Mouse (Mus musculus): ENCODE results near the gene Gng4.

The Gng4 gene

DNA sequence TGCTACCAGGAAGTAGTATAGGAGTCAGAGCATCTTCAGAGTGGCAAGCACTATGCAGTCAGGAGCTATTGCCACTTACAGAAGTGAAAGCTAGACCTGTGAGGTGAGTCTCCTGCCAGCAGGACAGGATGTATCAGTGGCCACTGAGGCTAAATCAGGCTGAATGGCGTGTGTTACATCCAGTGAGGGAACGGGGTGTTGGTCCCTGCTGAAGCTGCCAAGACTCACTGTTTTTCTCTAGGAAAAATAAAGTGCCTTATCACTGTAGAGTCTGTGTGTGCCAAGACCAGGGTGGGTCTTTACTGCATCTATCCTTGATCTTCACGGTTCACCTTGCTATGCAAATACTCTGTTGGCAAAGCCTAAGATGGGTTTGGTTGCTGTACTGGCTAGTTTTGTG is 34.8 kb downstream of the Gng4 start:
- DNase-seq (ENCODE audit: low spot score in 2 of 2), result no peak

DNA sequence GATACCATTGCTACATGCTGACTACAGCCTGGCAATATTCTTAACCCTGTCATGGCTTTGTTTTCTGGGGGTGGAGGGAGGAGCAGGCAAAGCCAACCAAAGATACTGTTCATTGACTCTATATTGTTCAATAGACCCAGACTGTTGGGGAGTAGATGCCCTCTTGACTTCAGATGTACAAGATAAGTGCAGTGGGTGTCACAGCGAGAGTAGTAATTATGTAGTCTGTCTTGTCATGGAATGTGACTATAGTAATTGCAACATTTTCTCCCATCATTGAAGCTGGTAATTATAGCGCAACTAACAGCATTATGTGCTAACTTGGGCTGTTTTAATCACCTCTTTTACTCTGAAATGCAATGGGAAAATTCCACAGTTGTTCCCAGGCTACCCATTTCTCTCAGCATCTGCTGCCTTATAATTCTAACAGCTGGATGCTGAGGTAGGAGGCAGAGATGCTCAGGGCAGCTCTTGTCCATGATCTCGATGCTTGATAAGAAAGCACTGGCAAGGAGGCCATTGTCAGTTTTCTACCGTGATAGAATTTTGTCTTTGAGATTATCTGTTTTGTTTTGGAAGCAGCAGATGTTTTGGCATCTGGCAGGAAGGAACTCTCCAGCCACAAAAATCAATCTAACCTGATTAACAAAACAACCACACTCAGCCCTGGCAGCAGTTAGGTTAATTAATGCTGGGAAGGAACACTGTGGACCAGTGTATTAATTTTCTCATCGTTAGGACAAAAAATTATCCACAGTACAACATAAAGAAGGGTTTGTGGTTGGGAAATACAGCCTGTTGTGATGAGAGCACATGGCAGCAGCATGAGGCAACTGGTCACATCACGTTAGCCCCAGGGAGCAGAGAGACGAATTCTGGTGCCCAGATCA is 36.6 kb downstream of the Gng4 start:
- DNase-seq (ENCODE audit: low spot score in 2 of 2), result no peak

DNA sequence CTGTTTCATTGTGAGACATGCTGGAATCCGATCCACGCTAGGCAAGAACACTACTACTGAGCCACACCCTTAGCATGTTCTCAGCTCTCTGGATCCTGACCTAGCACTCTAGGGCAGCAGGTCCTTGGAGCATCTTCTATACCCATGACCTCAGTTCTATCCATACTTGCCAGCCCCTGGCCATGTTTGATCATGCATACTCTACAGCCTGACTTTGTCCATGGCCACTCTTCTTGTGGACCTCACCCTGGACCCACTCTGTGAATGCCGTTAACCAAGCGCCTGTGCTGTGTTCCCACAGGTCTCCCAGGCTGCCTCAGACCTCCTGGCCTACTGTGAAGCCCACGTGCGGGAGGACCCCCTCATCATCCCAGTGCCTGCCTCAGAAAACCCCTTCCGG is 41.1 kb downstream of the Gng4 start:
- no peak for DNase-seq (ENCODE audit: low spot score in 2 of 2)

DNA sequence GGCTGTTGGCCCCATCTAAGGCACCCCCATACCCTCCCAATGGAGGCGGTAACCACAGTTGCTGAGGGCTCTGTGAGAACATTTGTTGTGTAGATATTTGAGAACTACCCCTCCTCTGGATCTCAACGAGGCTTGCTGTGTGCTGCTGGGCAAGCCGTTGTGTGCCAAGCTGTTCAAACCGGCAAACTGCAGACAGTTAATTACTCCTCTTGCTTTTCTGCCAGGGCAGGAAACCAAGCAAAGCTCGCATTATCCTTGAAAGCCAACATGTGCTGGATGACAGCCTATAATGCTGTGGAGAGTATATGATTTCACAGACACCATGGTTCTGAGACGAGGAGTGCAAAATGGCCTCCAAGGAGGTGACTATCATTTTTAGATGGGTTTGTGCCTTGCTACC is 42.7 kb downstream of the Gng4 start:
- no peak for DNase-seq (ENCODE audit: low spot score in 2 of 2)

DNA sequence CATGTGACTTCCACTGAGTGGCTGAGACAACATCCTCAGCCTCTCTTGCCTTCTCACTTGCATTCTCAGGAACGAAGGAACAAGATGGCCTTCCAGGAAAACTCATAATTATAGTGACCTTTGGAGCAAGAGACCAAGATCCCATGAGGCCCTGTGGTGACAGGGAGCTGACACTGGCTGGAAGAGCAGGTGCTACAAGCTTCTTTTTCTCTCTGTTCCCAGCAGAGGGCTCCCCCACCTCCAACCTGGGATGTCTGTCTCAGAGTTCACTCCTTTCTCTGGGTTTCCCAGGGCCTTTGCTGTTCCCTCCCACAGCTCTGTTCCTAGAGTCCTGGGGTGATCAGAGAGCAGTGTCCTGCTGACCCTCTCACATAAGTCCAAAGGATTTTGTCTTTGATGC is 44.3 kb downstream of the Gng4 start:
- DNase-seq (ENCODE audit: low spot score in 2 of 2), result no peak

DNA sequence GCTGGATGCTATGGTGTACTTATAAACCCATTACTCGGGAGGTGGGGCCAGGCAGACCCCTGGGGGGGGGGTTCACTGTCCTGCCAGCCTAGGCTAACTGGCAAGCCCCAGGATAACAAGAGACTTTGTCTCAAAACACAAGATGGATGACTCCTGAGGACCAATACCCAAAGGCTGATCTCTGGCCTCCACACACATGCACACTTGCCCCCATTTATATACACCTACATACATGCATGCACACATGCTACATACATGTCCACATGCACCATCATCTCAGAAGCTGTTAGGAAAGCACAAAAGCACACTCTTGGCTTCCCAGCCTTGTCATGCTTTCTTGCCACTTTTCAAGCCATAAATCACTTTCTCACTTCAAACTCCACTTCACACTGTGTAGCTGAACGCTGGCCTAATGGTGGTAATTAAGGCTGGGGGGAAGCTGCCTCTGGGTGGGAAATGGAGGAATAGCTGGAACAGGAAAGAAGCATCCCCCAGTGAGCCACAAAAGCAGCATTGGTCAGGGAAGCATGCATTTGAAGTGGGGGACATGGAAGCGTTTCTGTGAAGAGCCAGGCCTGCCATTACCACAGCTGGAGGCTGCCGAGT is 46.7 kb downstream of the Gng4 start:
- no peak for DNase-seq (ENCODE audit: low spot score in 2 of 2)

DNA sequence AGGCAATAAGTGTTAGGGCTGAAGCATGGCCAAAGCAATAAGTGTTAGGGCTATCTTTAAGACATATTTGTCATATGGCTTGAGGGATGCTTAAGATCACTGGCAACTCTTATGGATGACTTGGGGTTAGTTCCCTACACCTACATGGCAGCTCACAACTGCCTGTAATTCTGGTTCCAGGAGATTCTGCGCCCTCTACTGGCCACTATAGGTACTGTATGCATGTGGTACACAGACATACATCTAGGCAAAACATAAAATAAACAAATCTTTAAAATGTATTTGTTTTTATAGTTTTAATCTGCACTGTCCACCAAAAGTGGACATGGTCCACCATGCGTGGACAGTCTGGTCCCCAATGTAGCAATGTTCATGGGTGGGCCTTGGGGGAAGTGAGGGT is 51.3 kb downstream of the Gng4 start:
- DNase-seq (ENCODE audit: low spot score in 2 of 2), result no peak

DNA sequence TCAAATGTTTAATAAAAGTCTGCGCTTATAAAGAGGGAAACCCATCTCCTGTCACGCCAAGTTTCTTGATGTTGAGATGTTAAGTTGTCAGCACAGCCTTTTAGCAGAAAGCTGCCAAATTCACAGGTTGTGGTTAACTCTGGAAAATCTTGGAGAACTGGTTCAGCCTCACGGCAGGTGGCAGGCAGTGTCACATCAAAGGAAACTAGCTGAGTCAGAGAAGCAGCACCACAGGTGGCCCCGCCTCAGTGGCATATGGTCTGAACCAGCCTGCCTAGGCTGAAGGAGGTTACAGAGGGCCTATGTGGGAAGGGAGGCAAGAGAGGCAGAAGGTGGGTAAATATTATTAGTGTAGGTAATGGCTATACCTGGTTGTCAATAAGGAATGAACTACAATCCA is 61.2 kb downstream of the Gng4 start:
- DNase-seq (ENCODE audit: low spot score in 2 of 2), result no peak

DNA sequence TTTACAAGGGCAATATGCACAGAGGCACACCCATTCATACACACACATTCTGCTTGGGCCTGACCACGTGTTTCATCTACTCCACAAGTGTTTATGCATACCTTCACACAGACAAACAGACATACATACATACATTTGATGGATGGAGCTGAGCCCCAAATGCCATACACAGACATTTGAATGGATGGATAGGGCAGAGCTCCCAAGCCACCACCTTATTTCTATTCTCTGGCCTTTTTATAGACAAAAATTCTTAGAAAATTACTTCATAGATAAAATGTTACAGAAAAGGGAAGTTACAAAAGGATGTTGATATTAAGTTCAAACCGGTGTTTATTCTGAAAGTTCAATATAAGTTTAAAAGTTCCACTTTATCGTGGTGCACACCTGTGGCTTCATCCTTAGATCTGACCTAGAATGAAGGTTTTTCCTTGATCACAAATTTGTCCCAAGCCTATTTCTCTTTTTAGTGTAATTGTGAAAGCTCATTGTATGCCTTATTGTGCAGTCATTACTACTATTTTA is 63.3 kb downstream of the Gng4 start:
- DNase-seq (ENCODE audit: low spot score in 2 of 2), result no peak

DNA sequence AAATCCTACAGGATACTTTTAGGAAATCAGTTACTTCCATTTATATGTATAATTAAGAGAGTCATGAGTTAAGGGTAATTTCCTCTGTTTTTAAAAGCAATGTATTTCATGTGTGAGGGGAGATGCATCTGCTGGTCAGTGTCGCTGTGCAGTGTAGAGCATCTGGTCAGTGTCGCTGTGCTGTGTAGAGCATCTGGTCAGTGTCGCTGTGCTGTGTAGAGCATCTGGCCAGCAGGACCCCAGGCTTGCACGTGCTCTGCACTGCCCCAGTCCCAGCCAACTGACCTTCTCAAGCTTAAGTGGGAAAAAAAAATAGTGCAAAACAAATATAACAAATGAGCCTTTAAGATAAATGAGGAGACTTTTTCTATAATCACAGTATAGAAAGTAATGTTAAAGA is 73.3 kb downstream of the Gng4 start:
- DNase-seq (ENCODE audit: low spot score in 2 of 2), result no peak

DNA sequence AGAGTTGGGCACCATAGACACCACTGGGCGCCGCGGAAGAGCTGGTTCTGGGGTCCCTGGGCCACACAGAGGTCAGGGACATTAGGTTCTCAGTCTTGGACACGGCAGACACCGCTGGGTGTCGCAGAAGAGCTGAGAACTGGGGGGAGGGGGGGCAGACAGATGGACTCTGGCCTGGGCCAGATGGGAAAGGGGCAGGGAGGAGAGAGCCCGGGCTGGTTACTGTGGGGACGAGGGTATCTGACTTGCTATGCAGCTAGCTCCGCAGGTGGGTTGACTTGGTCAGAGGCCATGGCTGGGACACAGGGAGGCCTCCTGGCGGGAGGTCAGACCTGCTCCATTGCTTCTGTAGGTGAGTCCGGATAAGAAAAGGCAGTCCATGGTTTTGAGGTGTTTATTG is 78.5 kb downstream of the Gng4 start:
- DNase-seq (ENCODE audit: low spot score in 2 of 2), result no peak

DNA sequence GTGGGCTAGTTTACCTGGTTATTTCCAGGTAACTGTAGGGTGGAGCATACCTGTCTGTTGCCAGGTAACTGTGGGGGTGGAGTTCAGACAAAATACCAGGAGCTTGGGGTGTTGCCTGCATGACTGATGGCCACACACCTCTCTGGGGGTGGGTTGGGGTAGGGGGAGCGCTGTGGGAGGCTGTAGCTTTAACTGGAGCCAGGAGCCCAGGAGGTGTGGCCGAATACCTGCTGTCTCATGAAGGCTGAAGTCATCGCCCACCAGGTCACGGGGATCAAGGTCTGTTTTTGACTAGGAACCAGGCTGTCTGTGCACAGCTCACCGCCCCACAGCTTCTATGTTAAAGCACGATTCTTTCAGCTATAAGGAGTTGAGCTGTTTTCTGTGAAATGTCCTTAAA is 79.1 kb downstream of the Gng4 start:
- no peak for DNase-seq (ENCODE audit: low spot score in 2 of 2)

DNA sequence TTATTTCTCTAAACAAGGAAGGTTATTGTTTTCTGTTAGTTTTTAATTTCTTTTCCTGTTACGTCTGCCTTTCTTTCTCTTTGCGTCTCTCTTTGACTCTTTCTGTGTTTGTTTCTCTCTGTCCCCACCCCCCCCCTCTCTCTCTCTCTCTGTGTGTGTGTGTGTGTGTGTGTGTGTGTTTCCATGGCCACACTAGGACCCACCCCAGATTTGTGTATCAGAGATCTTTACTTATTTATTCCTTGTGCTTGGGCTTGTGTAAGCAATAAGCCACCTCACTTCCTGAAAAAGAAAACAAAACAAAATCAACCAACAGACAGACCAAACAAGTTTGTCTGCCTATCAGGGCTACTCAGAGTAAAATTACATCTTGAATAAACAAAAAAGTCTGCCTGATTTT is 82.5 kb downstream of the Gng4 start:
- no peak for DNase-seq (ENCODE audit: low spot score in 2 of 2)

DNA sequence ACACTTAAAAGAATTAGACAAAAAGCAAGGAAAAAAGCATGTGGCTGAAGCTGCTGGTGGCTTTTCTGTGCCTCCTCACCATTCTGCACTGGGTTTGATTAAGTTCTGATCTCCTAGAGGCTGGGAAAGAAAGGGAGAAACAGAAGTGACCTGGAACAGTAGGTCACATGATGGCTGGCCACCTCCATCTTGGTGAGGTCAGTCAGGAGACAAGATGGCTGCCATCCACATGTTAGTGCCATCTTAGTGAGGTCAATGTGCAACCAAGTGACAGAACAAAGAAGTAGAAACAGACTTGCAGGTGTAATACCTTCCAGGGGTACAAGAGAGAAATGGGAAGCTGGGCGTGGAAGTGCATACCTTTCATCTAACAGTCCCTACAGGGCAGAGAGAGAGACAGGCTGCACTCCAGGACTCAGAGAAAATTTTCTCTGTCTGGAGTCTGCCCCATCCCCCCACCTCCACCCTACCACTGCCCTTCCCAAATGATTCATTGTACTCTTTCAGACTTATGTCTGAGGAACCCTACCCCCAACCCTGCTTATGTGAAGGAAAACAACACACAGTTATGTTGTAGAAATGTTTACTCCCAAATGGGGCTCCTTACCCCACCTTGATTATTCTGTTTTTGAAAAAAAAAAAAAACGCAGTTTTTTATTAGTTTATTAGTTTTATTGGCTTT is 83.4 kb downstream of the Gng4 start:
- DNase-seq (ENCODE audit: low spot score in 2 of 2), result no peak

DNA sequence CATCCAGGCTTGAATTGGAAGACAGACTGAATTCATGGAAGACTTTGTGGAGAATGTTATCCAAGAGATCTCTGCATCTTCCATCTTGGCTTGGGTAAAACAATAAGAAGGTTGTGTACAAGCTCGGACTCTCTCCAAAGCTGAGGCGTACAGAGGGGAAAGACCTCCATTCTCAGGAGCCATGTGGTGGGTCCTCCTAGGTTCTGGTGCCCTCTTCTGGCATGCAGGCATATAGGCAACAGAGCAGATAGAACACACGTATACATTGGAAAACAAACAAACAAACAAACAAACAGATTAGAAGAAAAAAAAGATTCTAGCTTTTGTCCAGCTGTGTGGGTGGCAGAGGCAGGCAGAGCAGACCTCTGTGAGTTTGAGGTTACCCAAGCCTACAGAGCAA is 84.1 kb downstream of the Gng4 start:
- DNase-seq (ENCODE audit: low spot score in 2 of 2), result no peak
